Mouse (Mus musculus) hindbrain, embryonic 14.5 days (tissue): ENCODE results near the gene Mybphl. TPM values are rescaled to one million over a fixed set of nuclear protein-coding genes. Genes with fewer than 3 reads are reported as not detected.

ENCODE experiments used
- ATAC-seq: fragments of 200-750 bp; cut with Nextera tagmentation; 2 replicates; pipeline ENCODE4 v1.8.0; 2017; ENCODE audit warnings: moderate number of reproducible peaks, mild to moderate bottlenecking, moderate TSS enrichment, moderate library complexity; ENCODE audit not compliant: low FRiP score
- DNase-seq: peaks from one replicate; pipeline ENCODE4 v3.0.0-alpha.2; 2015; ENCODE audit warnings: low spot score
- H3K27ac ChIP-seq: fragments of 300-500 bp; sonication (generic); 2 replicates; pipeline ENCODE4 v1.5.1; 2014; ENCODE audit warnings: mild to moderate bottlenecking, moderate library complexity
- H3K27me3 ChIP-seq: fragments of 300-500 bp; sonication (generic); 2 replicates; pipeline ENCODE4 v1.6.1; 2014; ENCODE audit warnings: mild to moderate bottlenecking, low read length, mixed read lengths; ENCODE audit not compliant: control insufficient read depth, insufficient read depth
- H3K36me3 ChIP-seq: fragments of 300-500 bp; sonication (generic); replicated peaks from 2 replicates; pipeline ENCODE4 v1.6.1; 2014; ENCODE audit not compliant: control insufficient read depth, insufficient read depth
- H3K4me1 ChIP-seq: fragments of 300-500 bp; sonication (generic); replicated peaks from 2 replicates; pipeline ENCODE4 v1.6.1; 2014; ENCODE audit warnings: antibody characterized with exemption, low read length, mixed read lengths; ENCODE audit not compliant: control insufficient read depth, insufficient read depth
- H3K4me2 ChIP-seq: fragments of 300-500 bp; sonication (generic); replicated peaks from 2 replicates; pipeline ENCODE4 v1.6.1; 2014; ENCODE audit warnings: mild to moderate bottlenecking, moderate library complexity
- H3K4me3 ChIP-seq: fragments of 300-500 bp; sonication (generic); replicated peaks from 2 replicates; pipeline ENCODE4 v1.5.1; 2014; ENCODE audit warnings: mild to moderate bottlenecking, low read length
- H3K9ac ChIP-seq: fragments of 300-500 bp; sonication (generic); 2 replicates; pipeline ENCODE4 v1.6.1; 2014
- H3K9me3 ChIP-seq: fragments of 300-500 bp; sonication (generic); 2 replicates; pipeline ENCODE4 v1.6.1; 2016; ENCODE audit warnings: low read length; ENCODE audit not compliant: control insufficient read depth
- WGBS: fragments of 180-500 bp; shearing (Covaris S2); extraction: QIAGEN DNeasy Blood & Tissue Kit; methylation state at CpG from one replicate; pipeline ENCODE4 v1.1.7; 2014; 5-methylcytosine and 5-hydroxymethylcytosine counted together
- polyA plus RNA-seq: library from polyadenylated mRNA; unstranded; fragments of >200 nt; fragmentation: Nextera tagmentation; extraction: Ambion mirVana; gene quantifications from 2 replicates; pipeline ENCODE4 v1.2.1, GENCODE M21; 2014

Mybphl gene
- polyA plus RNA-seq, 1 experiment from 2014 or later = 0.31 TPM

DNA sequence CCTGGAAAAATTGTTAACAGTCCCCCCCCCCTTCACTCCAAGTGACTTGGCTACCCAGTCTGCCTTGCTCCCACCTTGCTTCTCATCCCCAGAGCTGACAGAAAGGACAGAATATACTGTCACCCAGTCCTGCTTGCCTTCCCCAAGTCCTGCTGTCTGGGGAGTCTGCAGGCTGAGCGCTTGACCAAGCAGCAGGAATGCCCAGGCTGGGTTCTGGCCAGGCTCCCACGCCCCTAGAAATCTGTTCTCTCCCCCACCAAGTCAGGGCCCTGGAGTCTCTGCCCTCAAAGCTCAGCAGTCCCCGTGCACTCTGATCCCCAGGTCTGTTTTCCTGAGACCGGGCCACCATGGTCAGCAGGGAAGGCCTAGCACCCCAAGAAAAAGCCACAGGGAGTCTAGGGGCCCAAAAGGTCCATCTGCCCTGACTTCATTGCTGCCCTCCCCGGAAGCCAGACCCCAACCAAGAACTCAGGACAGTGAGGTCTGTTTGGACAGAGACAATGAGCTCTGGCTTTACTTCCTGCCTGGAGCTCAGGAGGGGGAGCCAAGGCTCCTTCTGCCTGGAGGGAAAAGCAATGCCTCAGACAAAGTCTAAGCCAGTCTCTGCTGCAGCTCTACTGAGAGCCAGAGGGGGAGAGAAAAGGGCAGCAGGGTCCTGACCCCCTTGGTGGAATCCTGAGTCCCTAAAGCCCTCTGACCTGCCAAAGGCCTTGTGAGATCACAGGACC lies 46.5 kb downstream of the Mybphl start:
- peak; percentile 7; the same call in 1 of the 2 replicates for ATAC-seq
- H3K4me1 ChIP-seq = peaks cover 59% of the 10 kb centered on the region
- H3K27me3 ChIP-seq = no peaks in the 10 kb centered on the region
- peaks cover 38% of the 10 kb centered on the region for H3K36me3 ChIP-seq
- peak overlapping the region; percentile 63 for H3K9ac ChIP-seq
- H3K4me2 ChIP-seq = peak overlapping the region; percentile 85
- 3% methylated on average over 5 of the region's 5 CpGs for WGBS
- H3K9me3 ChIP-seq = no peaks in the 10 kb centered on the region
- peak overlapping the region; percentile 96 for H3K27ac ChIP-seq
- H3K4me3 ChIP-seq = peak overlapping the region; percentile 28
- DNase-seq = no peak

DNA sequence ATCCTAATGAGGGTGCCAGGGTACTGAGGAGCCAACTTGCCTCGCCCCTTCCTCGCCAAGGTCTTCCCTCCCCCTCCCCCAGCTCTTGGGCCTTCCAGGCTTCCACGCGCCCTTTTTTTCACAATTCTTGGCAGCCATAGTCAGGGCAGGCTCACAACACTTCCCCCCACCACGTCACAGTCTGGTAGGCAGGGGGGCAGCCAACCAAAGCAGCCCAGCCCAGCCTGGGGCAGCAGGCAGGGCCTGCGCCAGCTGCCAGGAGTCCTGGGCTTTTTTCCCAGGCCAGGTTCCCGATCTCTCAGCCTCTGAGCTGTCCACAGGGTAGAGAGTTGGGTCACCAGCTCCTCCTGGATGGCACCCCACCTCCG lies 47.0 kb downstream of the Mybphl start:
- peak overlapping the region; percentile 28 for H3K4me3 ChIP-seq
- H3K4me1 ChIP-seq = peaks cover 53% of the 10 kb centered on the region
- H3K27me3 ChIP-seq = no peaks in the 10 kb centered on the region
- peaks cover 33% of the 10 kb centered on the region for H3K36me3 ChIP-seq
- H3K27ac ChIP-seq = peak overlapping the region; percentile 96
- DNase-seq (peak; percentile 76), ATAC-seq (peak; percentile 69)
- H3K9me3 ChIP-seq = no peaks in the 10 kb centered on the region
- H3K4me2 ChIP-seq = peak overlapping the region; percentile 85
- WGBS = 15% methylated on average over 8 of the region's 8 CpGs
- H3K9ac ChIP-seq = peak overlapping the region; percentile 63

DNA sequence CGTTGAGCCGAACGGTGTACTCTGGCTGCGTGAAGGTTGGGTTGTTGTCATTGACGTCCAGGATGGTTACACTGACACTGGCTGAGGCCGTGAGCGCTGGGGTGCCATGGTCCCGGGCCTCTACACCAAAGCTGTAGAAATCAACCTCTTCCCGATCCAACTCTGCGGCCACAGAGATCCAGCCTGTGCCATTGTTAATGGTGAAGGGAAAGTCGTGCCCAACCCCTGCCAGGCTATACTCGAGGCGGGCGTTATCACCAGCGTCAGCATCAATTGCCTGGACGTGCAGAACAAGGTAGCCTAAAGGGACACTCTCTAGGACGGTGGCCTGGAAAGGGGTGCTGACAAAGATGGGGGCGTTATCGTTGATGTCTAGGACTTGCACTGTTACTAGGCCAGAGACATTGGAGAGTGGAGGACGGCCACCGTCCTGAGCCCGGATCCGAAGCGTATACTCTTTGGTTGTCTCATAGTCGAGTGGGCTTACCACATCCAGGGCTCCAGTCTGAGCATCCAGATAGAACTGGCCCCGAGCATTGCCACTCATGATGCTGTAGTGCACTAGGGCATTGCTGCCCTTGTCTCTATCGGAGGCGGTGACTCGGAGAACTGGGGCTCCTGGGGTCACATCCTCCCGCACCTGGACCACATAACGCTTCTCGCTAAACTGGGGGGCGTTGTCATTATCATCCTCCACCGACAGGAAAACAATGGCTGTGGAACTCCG lies 49.1 kb downstream of the Mybphl start:
- Histone ChIP-seq H3K4me1 (peaks cover 51% of the 10 kb centered on the region), H3K9ac (0 out of 2 replicates have a peak overlapping the region, but pooled peaks have one; percentile 98), H3K4me2 (peak overlapping the region; percentile 85), H3K27ac (no peak overlapping the region), H3K27me3 (no peaks in the 10 kb centered on the region), H3K4me3 (peak overlapping the region; percentile 94), H3K9me3 (no peaks in the 10 kb centered on the region), H3K36me3 (peaks cover 27% of the 10 kb centered on the region)
- 97% methylated on average over 35 of the region's 35 CpGs for WGBS
- DNase-seq = no peak
- ATAC-seq = no peak

DNA sequence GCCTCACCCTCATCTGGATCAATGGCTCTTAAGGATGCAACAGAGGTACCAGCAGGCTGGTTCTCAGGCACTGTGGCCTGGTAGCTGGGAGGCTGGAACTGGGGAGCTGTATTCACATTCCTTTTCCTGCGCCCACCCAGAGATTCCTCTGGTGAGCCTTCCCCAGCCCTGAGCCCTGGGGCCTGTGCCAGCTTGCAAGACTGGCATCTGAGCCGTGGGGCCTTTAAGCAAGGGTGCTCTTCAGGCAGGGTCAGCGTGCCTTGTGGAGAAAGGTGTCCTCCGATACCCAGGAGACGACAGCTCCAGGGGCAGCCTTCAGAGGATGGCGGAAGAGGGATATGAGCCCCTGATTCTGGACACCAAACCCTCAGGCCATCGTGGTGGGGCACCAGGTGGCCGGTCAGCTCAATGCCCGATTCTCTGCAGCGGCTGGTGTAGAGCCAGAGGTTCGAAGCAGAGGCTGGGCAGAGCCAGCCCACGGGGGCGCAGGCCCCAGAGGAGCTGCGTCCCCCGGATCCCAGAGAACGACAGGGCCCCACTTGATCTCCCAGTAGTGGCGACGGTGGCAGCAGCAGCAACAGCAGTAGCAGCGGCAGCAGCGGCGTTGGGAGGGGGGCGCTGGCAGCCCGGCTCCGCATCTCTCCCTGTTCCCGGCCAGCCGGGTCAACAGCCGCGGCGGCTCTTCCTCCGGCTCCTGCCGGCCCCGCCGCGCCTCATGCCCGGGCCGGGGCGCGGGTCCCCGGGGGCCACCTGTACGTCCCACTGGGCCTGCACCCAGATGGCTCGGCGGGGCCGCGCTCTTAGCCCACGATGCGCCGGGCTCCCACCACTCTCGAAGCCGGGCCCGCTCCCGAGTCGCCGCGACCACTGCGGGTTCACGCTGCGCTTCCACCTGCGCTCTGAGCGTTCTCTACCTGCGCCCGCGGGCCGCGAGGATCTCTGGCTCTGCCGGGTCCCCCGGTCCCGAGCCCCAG lies 50.4 kb downstream of the Mybphl start, which contains the start of gene Celsr2:
Celsr2 (minus strand) TSS at position 696 of the 974 bp plus-strand sequence.
- H3K9me3 ChIP-seq = no peaks in the 10 kb centered on the region
- peak within 1 kb of the TSS; percentile 98 for H3K9ac ChIP-seq
- DNase-seq = peak; percentile 33
- H3K4me3 ChIP-seq = peak within 1 kb of the TSS; percentile 94
- peak within 1 kb of the TSS; percentile 85 for H3K4me2 ChIP-seq
- WGBS = 5% methylated on average over 46 of the region's 67 CpGs
- H3K27me3 ChIP-seq = no peaks in the 10 kb centered on the region
- ATAC-seq = peak; percentile 25
- H3K27ac ChIP-seq = peak within 1 kb of the TSS; percentile 95
- H3K36me3 ChIP-seq = peaks cover 27% of the 10 kb centered on the region
- peaks cover 40% of the 10 kb centered on the region for H3K4me1 ChIP-seq

DNA sequence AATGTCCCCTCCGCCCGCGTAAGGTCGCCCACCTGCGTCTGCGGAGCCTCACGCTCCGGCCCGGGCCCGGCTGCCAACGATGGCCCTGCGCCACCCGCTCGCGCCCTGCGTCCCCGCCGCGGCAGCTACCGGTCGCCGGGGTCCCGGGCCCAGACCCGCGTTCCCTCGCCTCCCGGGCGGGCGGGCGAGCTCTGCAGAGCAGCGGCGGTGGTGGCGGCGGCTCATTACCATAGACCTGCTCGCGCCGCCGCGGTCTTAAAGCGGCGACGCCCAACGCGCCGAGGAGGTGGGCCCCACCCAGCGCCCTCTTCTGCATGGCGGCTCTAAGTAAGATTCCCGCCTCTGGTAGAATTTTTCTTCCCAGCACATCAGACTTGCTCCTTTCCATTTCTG lies 51.1 kb downstream of the Mybphl start:
- DNase-seq (peak; percentile 86), ATAC-seq (peak; percentile 85)
- Histone ChIP-seq H3K9me3 (no peaks in the 10 kb centered on the region), H3K27me3 (no peaks in the 10 kb centered on the region), H3K27ac (peak overlapping the region; percentile 95), H3K36me3 (peaks cover 27% of the 10 kb centered on the region), H3K4me3 (peak overlapping the region; percentile 94), H3K4me1 (peaks cover 33% of the 10 kb centered on the region), H3K9ac (peak overlapping the region; percentile 98), H3K4me2 (peak overlapping the region; percentile 85)
- under 1% methylated on average over 39 of the region's 48 CpGs for WGBS

DNA sequence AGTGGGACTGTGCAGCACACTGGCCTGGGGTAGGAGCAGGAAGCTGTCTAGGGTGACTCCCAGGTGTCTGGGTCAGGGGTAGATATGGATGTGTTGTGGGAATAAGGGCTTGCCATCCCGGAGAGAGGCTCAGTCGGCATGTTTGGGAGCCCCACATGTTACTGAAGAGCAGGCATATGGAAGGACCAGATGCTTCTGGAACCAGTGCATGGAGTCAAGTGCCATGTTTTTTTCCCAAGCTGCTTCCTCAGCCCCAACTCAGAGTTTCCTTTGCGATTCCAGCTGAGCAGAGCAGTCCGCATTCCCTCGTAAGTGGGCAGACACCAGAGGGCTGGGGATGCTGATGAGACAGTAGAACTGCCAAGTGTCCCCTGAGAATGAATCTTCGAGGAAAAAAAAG lies 58.3 kb downstream of the Mybphl start:
- H3K27ac ChIP-seq = peak overlapping the region; percentile 63; the same call in 1 of the 2 replicates
- peak overlapping the region; percentile 49; the same call in 1 of the 2 replicates for H3K9ac ChIP-seq
- ATAC-seq (no peak; the same call in 1 of the 2 replicates), DNase-seq (no peak)
- H3K36me3 ChIP-seq = peaks cover 30% of the 10 kb centered on the region
- H3K27me3 ChIP-seq = no peaks in the 10 kb centered on the region
- WGBS = 28% methylated on average over 6 of the region's 6 CpGs
- no peak overlapping the region for H3K4me3 ChIP-seq
- H3K4me1 ChIP-seq = peaks cover 34% of the 10 kb centered on the region
- H3K4me2 ChIP-seq = peak overlapping the region; percentile 56
- no peaks in the 10 kb centered on the region for H3K9me3 ChIP-seq

DNA sequence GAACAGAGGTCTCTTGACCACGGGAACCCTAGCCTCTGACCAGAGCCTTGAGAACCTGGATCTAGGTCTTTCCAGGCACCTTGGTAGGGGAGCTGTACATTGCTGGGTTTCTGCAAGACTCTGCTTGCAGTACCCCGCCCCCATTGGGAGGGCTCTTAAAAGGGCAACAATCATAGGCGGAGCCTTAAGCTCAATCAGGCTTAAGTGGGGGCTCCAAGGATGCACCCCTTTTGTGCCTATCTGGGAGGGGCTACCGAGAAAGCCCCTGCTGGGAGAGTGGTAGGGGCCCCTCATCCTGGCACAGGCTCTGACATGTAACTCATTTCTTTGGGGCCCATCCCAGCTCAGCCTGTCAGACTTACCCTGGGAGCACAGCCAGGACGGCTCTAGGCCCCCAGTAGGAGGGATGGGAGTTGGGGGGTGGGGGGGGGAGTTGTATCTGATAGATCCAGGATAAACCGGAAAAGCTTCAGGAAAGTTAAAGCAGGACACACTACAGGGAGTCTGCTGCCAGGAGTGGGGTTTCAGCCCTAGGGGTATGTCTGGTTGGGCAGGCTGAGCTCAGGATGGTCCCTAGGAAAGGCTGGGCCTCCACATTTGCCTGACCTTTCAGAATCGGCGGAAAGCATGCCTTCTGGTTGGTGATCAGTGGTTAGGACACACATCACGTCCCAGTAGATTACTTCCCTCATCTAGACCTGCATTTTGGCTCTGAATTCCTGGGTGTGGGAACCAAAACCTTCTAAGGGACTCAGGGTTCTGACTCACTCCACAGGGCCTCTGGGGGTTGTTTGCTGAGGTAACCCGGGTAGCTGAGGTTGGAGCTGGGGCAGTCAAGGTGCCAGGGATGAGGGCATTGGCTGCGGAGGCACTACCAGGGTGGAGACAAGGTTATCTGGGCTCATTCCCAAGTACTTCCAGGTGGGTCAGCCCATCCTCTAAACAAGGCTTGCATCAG lies 59.4 kb downstream of the Mybphl start:
- Histone ChIP-seq H3K36me3 (peaks cover 41% of the 10 kb centered on the region), H3K4me2 (peak overlapping the region; percentile 56), H3K27ac (peak overlapping the region; percentile 63), H3K4me3 (peak overlapping the region; percentile 15; the same call in 1 of the 2 replicates), H3K27me3 (no peaks in the 10 kb centered on the region), H3K9ac (peak overlapping the region; percentile 49), H3K9me3 (no peaks in the 10 kb centered on the region), H3K4me1 (peaks cover 34% of the 10 kb centered on the region)
- ATAC-seq = peak; percentile 85
- WGBS = 18% methylated on average over 11 of the region's 11 CpGs
- DNase-seq = peak; percentile 75
